Mouse (Mus musculus) myocyte (in vitro differentiated cells): ENCODE results near the gene Bud31. TPM values are rescaled to one million over a fixed set of nuclear protein-coding genes. Genes with fewer than 3 reads are reported as not detected.
A peak's percentile ranks its signal among the peaks of the same experiment; 100 is the strongest.

Experiments used
- H3K27me3 ChIP-seq: one replicate; pipeline ENCODE4 v1.6.1; 2011; ENCODE audit not compliant: control insufficient read depth, insufficient read depth, insufficient read length
- H3K36me3 ChIP-seq: one replicate; pipeline ENCODE4 v1.6.1; 2011; ENCODE audit not compliant: control insufficient read depth, insufficient read depth
- H3K4me2 ChIP-seq: one replicate; pipeline ENCODE4 v1.6.1; 2011; ENCODE audit warnings: low read depth, control low read depth
- H3K4me3 ChIP-seq: one replicate; pipeline ENCODE4 v1.5.1; 2011; ENCODE audit warnings: mild to moderate bottlenecking, control low read depth, moderate library complexity
- H3K79me2 ChIP-seq: one replicate; pipeline ENCODE4 v1.6.1; 2011; ENCODE audit not compliant: control insufficient read depth, insufficient read depth
- H3ac ChIP-seq: one replicate; pipeline ENCODE4 v1.6.1; 2011; ENCODE audit not compliant: control insufficient read depth, insufficient read length
- CEBPB ChIP-seq: IDR thresholded peaks from 2 replicates; pipeline ENCODE4 v1.6.1; 2011; ENCODE audit warnings: mild to moderate bottlenecking, moderate library complexity; ENCODE audit not compliant: poor library complexity, insufficient read depth, severe bottlenecking
- E2F4 ChIP-seq: IDR thresholded peaks from one replicate; pipeline ENCODE4 v1.6.1; 2011; ENCODE audit warnings: mild to moderate bottlenecking, control low read depth, moderate library complexity; ENCODE audit not compliant: insufficient read depth
- MAX ChIP-seq: IDR thresholded peaks from one replicate; pipeline ENCODE4 v1.6.1; 2011; ENCODE audit warnings: low read depth, mild to moderate bottlenecking, control low read depth
- MYOD1 ChIP-seq, 3 experiments: IDR thresholded peaks; one replicate each; pipeline ENCODE4 v1.6.1; 2011; ENCODE audit warnings: control low read depth in 2 of 3, low read depth in 2 of 3, mild to moderate bottlenecking in 2 of 3, moderate library complexity in 1 of 3; ENCODE audit not compliant: insufficient read length in 2 of 3, control insufficient read depth in 1 of 3
- MYOG ChIP-seq, 3 experiments: IDR thresholded peaks; one replicate each; pipeline ENCODE4 v1.6.1; 2011; ENCODE audit warnings: control low read depth in 2 of 3, low read depth in 2 of 3, mild to moderate bottlenecking in 2 of 3; ENCODE audit not compliant: insufficient read length in 2 of 3, control insufficient read depth in 1 of 3, insufficient read depth in 1 of 3
- POLR2A ChIP-seq: IDR thresholded peaks from one replicate; pipeline ENCODE4 v1.6.1; 2011; ENCODE audit warnings: low read depth, mild to moderate bottlenecking, control low read depth, moderate library complexity; ENCODE audit not compliant: insufficient read length
- POLR2AphosphoS2 ChIP-seq: IDR thresholded peaks from one replicate; pipeline ENCODE4 v1.6.1; 2011; ENCODE audit warnings: low read depth, control low read depth; ENCODE audit not compliant: insufficient read length
- REST ChIP-seq: IDR thresholded peaks from one replicate; pipeline ENCODE4 v1.6.1; 2011; ENCODE audit warnings: mild to moderate bottlenecking, control low read depth, moderate library complexity; ENCODE audit not compliant: insufficient read depth, insufficient read length
- SRF ChIP-seq: IDR thresholded peaks from one replicate; pipeline ENCODE4 v1.6.1; 2011; ENCODE audit warnings: low read depth; ENCODE audit not compliant: control insufficient read depth, insufficient read length
- TCF12 ChIP-seq: IDR thresholded peaks from one replicate; pipeline ENCODE4 v1.6.1; 2011; ENCODE audit warnings: mild to moderate bottlenecking, control low read depth; ENCODE audit not compliant: poor library complexity, insufficient read depth, severe bottlenecking
- TCF3 ChIP-seq: IDR thresholded peaks from one replicate; pipeline ENCODE4 v1.6.1; 2011; ENCODE audit warnings: low read depth, control low read depth; ENCODE audit not compliant: insufficient read length
- USF1 ChIP-seq: IDR thresholded peaks from one replicate; pipeline ENCODE4 v1.6.1; 2011; ENCODE audit warnings: low read depth, mild to moderate bottlenecking, control low read depth, moderate library complexity
- polyA plus RNA-seq: library from polyadenylated mRNA; unstranded; fragments of >200 nt; fragmentation: generic; extraction: Trizol; gene quantifications from one replicate; pipeline ENCODE4 v1.2.1, GENCODE M21; 2012; ENCODE audit warnings: missing spikeins

Gene Bud31
- polyA plus RNA-seq, 1 experiment, result 130 TPM

GRCm38 (mm10) chr5:145138836-145139235 is 1.3 kb upstream of the Bud31 start:
- H3K79me2 ChIP-seq, result peaks cover 67% of the 10 kb centered on the region
- TF ChIP-seq MYOD1 (IDR thresholded peaks at IDR 0.05; ENCODE audit: control insufficient read depth in 1 of 3, insufficient read length in 2 of 3, low read depth in 2 of 3), result peak in 1 of 3 experiments; percentile 9
- TF ChIP-seq MYOG (IDR thresholded peaks at IDR 0.05; ENCODE audit: control insufficient read depth in 1 of 3, insufficient read depth in 1 of 3, insufficient read length in 2 of 3, low read depth in 2 of 3), result no peak
- peak overlapping the region; percentile 85 for H3K4me2 ChIP-seq
- H3K36me3 ChIP-seq, result peaks cover 31% of the 10 kb centered on the region
- H3K27me3 ChIP-seq, result no peaks in the 10 kb centered on the region
- H3ac ChIP-seq, result peak overlapping the region; percentile 68
- H3K4me3 ChIP-seq, result peak overlapping the region; percentile 94

- no peaks in the 10 kb centered on the region for H3K27me3 ChIP-seq
- peaks cover 35% of the 10 kb centered on the region for H3K36me3 ChIP-seq
- TF ChIP-seq SRF, result no peak
- no peak for TF ChIP-seq TCF12
- TF ChIP-seq POLR2AphosphoS2, result no peak
- TF ChIP-seq USF1, result no peak
- TF ChIP-seq CEBPB, result no peak
- no peak for TF ChIP-seq TCF3
- no peak for TF ChIP-seq MAX
- no peak for TF ChIP-seq POLR2A
- no peak for TF ChIP-seq MYOD1 (IDR thresholded peaks at IDR 0.05; ENCODE audit: control insufficient read depth in 1 of 3, insufficient read length in 2 of 3, low read depth in 2 of 3)
- no peak for TF ChIP-seq E2F4
- H3K4me2 ChIP-seq, result peak overlapping the region; percentile 69
- peaks cover 63% of the 10 kb centered on the region for H3K79me2 ChIP-seq
- H3K4me3 ChIP-seq, result peak overlapping the region; percentile 94
- H3ac ChIP-seq, result peak overlapping the region; percentile 68
Observed at GRCm38 (mm10) chr5:145140611-145141010, 449 bp downstream of the Bud31 start.

DNA sequence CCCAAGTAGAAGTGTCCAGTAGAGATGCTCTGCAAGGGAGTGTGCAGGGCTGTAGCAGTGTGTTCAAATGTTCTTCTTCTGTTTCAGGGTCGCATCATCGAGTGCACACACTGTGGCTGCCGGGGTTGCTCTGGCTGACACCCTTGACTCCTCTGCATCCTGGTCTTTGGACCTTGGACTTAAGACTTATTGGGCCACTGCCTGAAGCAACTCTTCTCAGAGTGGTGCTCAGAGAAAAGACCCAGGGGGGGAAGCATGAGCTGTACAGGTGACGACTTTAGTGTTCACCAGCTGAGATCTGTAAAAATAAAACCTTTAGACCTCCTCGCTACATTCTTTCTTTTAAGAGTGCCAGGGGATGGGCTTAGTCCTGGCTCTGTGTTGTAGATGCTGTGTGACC is 7.6 kb downstream of the Bud31 start:
- peaks cover 51% of the 10 kb centered on the region for H3K36me3 ChIP-seq
- TF ChIP-seq MYOG (IDR thresholded peaks at IDR 0.05; ENCODE audit: control insufficient read depth in 1 of 3, insufficient read depth in 1 of 3, insufficient read length in 2 of 3, low read depth in 2 of 3), result no peak
- H3K79me2 ChIP-seq, result peaks cover 3% of the 10 kb centered on the region
- no peak overlapping the region for H3ac ChIP-seq
- H3K4me3 ChIP-seq, result no peak overlapping the region
- H3K27me3 ChIP-seq, result no peaks in the 10 kb centered on the region
- H3K4me2 ChIP-seq, result no peak overlapping the region

GRCm38 (mm10) chr5:145149294-145149693 is 9.1 kb downstream of the Bud31 start:
- TF ChIP-seq E2F4 (no peak), USF1 (no peak), CEBPB (no peak), MYOG (IDR thresholded peaks at IDR 0.05; ENCODE audit: control insufficient read depth in 1 of 3, insufficient read depth in 1 of 3, insufficient read length in 2 of 3, low read depth in 2 of 3) (no peak), TCF12 (no peak), REST (no peak), SRF (no peak), TCF3 (no peak)
- Histone ChIP-seq H3K36me3 (peaks cover 37% of the 10 kb centered on the region), H3K79me2 (no peaks in the 10 kb centered on the region), H3K4me3 (no peak overlapping the region), H3ac (no peak overlapping the region), H3K4me2 (no peak overlapping the region), H3K27me3 (no peaks in the 10 kb centered on the region)

DNA sequence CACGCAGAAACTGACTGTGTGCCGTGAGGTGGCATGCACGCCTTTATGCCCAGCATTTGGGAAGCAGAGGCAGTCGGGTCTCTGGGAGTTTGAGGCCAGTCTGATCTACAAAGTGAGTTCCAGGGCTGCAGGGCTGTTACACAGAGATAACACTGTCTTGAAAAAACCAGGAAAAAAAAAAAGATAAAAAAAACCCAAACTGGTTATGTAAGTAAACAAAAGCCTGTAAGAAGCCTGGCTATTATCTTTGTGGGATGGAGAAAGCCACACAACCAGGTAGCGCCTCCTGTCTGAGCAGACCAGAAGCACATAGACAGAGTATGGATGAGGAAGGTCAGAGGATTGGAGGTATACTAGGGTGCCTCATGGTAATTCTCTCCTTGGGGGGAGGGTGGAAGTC is 12.5 kb downstream of the Bud31 start:
- Histone ChIP-seq H3K4me3 (no peak overlapping the region), H3K27me3 (no peaks in the 10 kb centered on the region), H3K4me2 (no peak overlapping the region), H3ac (no peak overlapping the region), H3K36me3 (peaks cover 19% of the 10 kb centered on the region), H3K79me2 (no peaks in the 10 kb centered on the region)
- no peak for TF ChIP-seq MYOD1 (IDR thresholded peaks at IDR 0.05; ENCODE audit: control insufficient read depth in 1 of 3, insufficient read length in 2 of 3, low read depth in 2 of 3)
- TF ChIP-seq POLR2A, result no peak
- TF ChIP-seq REST, result no peak
- no peak for TF ChIP-seq USF1
- TF ChIP-seq POLR2AphosphoS2, result no peak
- TF ChIP-seq TCF3, result no peak
- TF ChIP-seq TCF12, result no peak

GRCm38 (mm10) chr5:145161361-145161760 is 21.2 kb downstream of the Bud31 start:
- H3K79me2 ChIP-seq, result peaks cover 11% of the 10 kb centered on the region
- H3K36me3 ChIP-seq, result peaks cover 10% of the 10 kb centered on the region
- no peak overlapping the region for H3K4me2 ChIP-seq
- H3K27me3 ChIP-seq, result no peaks in the 10 kb centered on the region
- H3K4me3 ChIP-seq, result no peak overlapping the region
- H3ac ChIP-seq, result no peak overlapping the region
- TF ChIP-seq POLR2AphosphoS2 (no peak), SRF (no peak), USF1 (no peak), MYOD1 (IDR thresholded peaks at IDR 0.05; ENCODE audit: control insufficient read depth in 1 of 3, insufficient read length in 2 of 3, low read depth in 2 of 3) (no peak), TCF12 (no peak), E2F4 (no peak), POLR2A (no peak), REST (no peak)
